Mouse (Mus musculus) kidney, adult 18-20 months (tissue): Measurements from ENCODE around the gene Thsd7a.

ENCODE experiments used
- DNase-seq: peaks from one replicate; pipeline ENCODE4 v3.0.0; 2021

The Thsd7a gene

DNA sequence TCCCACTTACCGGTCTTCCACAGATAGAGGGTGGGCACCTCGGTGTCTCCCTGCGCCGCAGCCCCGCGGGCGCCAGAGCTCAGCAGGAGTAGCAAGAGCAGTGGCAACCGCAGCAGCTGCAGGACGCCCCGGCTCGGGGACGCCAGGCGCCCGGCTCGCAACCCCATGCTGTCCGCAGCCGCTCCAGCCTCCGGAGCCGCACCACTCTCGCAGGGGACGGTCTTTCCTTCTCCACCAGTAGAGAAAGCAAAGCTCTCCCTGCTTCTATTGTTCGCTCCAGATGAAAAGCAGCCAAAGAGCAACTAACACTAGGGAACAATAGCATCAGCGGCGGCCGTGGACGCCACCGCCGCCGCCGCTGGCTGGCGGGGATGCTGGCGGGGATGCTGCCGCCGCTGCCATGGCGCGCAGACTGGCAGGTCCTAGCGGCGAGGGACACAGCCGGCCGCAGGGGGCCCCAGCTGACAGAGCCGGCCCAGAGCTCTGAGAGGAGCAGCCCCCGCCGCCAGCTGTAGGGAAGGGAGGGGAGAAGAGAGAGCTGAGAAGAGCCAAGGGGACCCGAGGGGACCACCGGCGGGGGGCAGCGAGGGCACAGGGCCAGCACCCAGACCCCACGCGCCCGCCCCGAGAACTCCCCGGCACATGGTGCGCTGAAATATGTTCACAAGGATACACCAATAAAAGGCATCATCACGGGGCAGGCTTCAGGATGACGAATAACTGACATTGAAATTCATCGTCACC, at the start of gene Thsd7a:
TSS of gene Thsd7a (minus strand) at position 624 of the 744 bp plus-strand sequence.
- DNase-seq, result peak; percentile 50

DNA sequence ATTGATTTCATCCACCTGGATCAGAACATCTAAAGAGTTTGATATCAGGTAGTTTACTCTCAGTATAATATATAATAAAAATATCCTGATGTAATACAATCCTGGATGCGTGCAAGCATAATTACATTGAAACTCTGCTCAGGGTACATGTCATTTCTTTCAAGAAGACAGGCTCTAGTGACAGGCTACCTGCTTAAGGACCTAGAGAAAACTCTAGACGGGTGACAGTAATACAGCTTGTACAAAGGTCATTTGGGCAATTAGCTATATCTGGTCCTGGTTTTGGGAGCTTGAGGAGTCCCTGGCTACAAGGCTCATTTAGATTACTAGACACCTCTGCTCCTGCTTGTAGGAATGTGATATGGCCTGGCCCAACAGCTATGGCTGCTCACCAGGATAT, 37.9 kb upstream of the Thsd7a start:
- DNase-seq, result no peak

DNA sequence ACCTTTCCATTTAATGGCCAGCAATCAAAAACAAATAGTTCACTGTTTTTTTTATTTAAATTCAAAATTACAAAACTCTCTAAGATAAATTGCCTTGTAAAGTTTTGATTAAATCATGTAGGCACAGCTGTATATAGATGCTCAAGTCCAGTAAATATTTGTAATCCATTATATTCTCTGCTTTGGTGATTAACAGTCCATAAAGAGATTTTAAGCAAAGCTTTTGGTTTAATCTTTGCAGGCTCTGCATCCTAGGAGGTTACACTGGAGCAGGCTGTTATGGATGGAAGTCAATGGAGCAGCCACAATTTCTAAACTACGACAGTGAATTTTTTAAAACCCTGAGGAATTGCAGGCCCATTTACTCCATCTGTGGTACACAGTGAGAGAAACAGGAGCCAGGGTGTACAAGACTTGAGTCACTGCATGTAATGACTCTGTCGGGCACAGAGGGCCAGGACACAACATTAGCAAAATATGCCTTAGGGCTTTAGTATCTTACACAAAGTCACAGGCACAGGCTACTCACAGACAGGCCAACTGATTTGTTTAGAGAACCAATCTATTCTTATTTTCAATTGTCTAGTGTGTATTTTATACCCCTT, 37.3 kb upstream of the Thsd7a start:
- no peak for DNase-seq

DNA sequence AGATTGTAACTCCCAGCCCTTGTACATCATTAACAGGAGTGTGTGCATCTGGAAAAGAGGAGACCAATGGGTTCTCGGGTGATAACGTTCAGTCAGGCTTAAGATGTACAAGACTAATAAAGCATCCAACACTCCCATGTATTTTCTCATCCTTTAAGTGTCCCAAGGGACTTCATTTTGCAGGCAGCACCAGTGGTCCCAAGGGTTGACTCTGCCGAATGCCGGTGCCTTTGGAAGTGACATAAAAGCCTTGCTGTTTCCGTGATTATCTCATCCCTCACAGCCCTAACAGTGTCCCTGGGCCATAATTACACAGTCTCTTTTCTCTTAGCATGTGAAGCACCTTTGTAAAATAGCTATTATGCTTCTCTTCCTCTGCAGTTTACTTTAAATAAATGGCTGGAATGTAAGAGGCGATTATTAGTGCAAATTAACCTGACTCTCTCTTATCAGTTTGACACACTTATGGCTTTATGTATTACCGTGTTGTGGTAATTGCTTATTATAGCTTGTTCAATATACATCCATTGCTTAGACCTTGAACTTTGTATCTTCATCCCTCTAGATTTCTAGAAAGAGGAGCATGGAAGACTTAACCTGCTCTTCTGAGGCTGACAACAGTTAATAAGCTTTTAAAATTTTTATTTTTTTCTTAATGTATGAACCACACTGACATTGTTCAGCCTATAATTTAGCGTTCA, 35.9 kb upstream of the Thsd7a start:
- no peak for DNase-seq

DNA sequence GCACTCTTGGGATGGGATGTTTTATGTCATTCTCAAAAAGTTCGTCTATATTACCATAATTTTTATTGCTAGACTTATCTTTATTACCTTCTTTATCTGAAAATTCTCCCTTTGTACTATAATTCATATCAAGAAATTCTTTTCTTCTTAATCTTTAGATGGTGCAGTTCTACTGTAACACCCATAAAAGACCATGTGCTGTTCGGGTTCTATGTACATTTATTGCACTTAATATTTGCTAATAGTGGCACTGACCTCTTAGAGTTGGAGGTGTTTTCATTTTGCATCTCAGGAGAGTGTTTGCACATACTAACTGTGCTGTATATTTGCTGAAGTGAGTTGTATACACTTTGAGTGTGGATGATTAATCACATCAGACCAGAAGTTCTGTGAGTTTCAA, 23.6 kb upstream of the Thsd7a start:
- DNase-seq, result no peak

DNA sequence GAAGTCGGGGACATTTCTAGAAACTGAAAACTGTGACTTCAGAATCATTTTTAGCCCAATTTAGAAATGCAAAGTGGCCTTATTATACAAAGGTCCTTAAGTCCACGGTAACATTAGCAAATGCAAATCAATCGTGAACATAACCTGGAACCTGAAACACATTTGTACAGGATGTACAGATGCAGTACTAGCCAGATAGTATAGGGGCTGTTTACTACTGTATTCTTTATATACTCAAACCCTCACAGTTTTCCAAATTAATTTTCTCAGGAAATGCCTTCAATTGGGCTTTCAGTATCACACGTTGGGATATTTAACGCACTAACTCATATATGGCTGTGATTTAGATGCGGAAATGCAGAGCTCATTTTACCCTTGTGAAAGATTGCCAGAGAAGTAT, 16.0 kb upstream of the Thsd7a start:
- no peak for DNase-seq

DNA sequence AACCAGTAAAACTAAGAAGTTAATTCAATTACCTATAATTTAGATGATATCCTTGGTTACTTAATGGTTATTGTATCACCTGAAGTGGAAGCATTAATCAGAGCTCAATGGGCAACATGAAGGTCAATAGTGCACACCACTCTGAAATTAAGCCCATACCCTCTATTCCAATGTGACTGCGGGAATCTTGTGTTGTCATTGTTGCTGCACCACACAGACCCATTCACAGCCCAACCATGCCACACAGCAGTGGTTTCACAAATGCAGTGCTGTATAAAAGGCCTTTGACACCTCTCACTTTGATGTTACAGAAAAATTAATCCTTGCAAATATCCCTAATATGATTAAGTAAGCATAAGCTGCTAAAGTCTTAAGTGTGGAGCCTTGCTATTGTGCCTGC, 15.4 kb upstream of the Thsd7a start:
- no peak for DNase-seq

DNA sequence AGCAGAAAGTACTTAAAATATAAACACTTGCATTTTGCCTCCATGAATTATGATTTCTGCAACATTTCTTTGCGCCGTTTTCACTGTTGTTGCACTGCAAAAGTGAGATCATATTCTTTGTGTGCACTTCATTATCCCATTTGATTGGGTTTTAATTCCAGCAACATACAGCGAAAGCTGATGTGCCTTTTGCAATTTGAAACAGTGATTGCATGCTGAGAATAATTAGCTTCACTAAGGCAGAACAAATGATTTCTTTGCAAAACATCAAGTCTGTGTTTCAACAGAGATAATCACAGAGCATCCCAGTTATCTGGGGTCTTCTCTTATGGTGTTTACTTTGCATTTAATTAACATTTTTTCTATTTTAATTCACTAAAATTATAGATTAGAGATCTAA, 14.6 kb upstream of the Thsd7a start:
- no peak for DNase-seq

DNA sequence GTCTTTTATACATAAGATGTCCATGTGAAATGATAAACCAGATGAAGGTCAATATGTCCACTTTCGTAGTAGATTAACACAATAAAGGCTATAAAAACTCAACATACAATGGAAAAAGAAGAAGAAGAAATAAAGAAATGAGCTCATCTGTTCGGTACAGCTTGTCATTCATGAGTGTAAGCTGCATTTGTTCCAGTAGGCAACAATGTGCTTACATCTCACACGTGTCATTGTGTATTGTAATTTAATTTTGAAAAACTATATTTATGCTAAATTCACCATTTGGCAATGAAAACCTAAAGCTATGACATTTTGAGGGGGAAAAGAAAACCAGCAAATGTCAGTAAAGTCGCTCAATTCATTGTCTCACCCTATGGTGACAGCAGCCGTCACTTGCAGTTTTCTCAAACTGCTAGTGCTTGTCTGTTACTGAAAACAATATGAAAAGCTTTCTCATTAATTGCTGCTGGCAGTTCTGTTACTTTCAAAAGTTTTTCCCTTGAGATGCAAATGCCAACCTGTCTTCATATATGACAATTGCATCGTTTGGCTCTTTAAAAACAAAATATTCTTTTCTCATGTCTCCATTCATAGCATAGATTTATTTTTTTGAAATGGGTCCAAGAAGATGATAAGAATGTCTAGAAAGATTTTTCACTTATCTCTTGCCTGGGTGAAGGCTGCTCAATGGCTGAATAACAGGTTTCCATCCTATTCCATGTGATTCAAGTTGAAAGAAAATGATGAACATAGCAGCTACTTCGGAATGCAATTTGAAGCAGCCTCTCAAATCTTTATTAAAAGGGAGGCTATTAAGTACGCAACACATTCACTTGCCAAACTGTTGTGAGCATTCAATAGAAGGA, 10.4 kb upstream of the Thsd7a start:
- DNase-seq, result no peak

DNA sequence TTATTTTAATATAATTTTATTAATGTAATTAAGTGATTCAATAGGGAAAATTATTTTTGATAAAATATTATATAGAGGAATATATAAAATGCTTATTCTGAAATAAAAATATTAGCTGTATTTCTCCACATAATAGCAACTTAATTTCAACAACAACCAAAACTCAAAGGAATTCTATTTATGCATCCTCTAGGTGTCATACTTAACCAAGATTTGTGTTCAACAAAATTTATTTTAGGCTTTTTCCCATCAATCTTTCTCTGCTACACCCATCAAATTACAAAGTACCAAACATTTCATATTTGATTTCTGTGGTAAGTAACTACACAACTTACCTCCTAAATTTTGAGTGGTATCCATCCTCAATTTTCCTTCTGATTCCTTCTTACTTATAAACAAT, 3.1 kb upstream of the Thsd7a start:
- DNase-seq, result no peak

DNA sequence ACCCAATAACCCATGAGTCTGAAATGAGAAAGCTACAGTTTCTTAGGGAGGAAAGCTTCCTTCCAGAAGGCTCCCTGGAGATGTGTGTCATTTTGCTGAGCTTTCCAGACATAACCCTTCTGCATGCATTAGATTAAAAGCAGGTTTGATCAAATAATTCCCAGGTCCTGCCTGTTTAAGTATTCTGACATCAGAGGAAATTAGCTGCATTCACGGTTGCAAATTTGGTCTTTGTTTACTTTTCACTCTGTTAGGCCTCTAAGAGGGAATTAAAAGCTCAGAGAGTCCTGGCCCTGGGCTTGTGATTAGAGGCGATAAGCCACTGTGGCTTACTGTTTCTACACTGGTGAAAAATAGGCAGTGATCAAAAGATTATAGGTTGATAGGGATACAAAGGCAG, 1.2 kb upstream of the Thsd7a start:
- DNase-seq, result no peak

DNA sequence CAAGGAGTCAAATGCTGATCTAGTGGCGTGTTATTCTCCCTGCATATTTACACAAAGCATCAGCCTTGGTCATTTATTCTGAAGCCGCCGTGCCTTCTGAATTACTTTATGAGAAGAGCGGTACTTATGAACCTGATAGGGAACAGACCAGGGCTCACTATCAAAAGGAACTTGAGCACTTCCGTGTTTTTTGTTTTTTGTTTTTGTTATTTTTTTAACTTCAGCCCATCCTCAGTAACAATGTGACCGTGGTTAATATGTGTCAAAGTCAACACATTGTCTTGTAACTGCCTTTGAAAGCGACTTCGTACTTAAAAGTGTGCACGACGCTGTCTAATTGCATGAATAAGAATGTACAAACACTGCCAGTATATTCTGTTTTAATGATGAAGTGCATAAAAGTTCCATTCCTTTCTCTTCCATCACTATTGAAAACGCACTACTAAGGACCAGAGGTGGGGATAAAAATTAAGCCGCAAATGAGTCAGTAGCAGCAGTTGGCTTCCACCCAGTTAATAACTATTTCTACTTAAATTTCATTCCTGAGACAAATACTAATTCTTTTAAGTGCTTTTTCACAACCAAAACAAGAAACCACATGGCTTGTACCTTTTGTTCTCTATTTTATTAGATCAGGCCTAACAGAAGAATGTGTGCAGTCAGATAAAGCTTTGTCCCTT, 461 bp upstream of the Thsd7a start:
- DNase-seq, result no peak

DNA sequence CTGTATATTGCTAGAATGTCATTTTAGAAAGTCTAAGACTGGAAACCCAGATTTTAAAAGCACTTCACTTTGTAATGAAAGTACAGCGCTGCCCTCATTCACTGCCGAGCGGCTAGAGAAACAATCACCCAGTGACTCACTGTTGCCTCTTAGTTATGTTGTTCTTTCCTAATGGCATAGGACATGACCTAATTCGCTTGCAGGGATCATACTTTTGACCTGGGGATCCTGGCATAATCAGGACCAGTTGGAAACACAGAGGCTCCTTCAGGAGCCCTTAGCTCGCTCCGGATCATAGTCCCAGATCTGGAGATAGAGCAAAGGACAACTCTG, 790 bp downstream of the Thsd7a start:
- no peak for DNase-seq

DNA sequence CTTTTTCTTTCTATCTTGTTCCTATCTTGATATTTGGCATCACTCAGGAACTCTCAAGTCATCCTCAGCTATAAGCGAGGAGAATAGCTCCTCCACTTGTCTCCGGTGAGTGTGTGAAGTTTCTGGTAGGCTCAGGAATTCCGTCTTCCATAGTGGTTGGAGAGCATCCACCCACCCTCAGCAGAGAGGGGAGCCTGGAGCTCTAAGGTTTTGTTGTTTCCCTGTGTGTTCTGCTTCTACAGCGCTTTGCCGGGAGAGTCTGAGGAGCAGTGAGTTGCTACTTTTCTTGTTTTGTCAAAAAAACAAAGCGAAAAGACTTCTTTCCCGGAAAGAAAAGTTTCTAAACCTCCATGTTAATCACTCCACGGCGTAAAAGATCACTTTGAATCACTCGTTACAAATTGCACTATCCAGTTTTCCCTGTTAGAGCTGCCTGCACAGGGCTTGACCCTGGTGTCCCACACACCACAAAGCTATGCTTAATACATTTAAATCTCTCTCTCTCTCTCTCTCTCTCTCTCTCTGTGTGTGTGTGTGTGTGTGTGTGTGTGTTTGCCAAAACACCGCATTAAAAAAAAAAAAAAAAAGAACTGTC, 1.3 kb downstream of the Thsd7a start:
- no peak for DNase-seq

DNA sequence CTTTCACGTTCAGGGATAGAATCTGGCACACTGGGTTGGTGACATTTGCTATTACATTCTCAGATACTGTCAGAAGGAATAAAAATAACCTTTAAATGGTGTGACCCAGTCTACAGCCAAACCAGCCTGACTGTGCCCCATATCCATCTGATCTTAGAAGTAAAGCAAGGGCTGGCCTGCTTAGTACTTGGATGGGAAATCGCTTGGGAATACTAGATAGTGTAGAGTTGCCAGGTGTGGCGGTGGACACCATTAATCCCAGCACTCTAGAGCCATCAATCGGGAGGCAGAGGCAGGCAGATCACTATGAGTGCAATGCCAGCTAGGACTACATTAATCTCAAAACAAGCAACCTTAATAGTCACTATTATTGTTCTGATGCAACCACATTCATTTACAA, 6.4 kb downstream of the Thsd7a start:
- DNase-seq, result no peak

DNA sequence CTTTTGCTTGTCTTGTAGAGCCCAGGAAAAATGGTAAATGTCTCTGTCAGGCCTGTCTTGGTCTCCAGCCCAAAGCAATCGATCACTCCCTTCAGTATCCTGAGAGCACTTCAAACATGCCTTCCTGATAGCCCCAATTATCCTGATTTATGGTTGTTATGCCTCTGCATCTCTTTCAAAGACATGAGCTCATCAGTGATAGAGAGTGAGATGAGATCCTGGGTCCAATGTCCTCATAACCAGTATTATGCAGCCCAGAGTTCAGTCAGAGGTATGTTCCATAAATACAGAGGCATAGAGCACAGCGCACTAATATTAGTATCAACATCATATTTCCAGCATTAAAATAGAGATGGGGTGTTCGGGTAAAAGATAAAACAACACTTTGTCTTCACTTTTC, 15.3 kb downstream of the Thsd7a start:
- no peak for DNase-seq

DNA sequence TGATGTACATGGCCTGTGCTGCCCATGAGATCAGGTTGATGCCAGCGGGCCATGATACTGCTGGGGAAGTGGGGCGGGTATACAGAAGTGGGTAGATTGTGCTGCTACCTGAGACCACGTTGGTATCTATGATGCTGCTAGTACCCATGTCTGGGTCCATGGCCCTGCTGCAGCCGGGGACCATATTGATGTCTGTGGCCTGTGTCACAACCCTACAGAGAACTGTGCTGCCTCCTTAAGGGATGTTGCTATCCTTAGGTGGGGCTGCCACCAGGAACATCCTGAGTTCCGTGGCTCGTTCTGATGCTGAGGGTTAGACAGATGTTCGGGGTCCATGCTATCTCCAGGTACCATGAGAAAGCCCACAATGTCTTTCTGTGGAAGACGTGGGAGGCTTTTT, 33.1 kb downstream of the Thsd7a start:
- no peak for DNase-seq

DNA sequence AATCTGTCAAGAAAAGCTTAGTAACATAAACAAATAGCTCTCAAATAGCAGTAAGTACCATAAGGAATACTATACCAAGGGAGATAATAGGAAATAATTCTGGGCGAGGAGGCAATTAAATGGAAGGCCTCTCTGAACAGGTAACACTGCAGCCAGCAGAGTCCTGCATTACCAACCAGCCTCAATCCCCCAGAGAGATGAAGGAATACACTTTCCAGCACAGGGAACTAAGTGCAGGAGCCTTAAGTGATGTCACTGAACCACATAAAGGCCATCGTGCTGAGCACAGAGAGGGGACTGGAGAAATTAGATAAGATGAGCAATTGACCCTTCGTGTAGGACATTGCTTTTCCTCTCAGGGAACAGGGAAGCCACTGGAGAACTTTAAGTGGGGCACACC, 36.6 kb downstream of the Thsd7a start:
- DNase-seq, result no peak

DNA sequence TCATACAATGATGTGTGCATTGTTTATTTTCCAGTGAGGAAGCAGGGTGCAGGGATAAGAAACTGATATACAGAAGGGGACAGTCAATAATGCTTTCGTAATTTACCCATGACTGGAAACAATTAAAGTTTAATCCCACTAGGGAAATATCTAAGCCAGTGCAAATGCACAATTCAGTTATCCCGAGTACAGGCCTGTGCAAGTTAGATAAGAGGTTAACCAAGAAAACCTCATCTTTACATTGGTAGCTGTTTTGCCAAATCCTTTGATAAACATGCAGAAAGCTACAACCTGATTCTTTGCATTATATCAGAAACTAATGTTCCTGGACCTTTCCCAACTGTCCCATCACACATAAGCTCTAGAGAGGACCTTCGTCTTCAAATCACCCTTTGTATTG, 46.3 kb downstream of the Thsd7a start:
- no peak for DNase-seq

DNA sequence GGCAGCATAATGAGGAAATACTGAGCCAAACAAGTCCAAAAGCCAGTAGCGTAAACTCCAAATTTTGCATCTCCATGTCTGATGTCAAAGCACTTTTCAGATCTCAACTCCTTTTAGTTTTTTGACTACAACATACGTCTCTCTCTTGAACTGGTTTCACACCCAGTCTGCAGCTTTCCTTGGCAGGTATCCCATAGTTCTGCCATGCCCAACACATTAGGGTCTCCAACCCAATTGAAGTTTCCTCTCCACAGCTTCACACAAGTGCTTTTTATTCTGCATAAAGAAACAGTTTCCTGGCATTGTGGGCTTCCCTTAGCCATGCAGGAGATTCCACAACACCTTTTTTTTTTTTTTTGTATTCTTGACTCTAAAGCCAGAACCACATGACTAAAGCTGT, 50.1 kb downstream of the Thsd7a start:
- no peak for DNase-seq

DNA sequence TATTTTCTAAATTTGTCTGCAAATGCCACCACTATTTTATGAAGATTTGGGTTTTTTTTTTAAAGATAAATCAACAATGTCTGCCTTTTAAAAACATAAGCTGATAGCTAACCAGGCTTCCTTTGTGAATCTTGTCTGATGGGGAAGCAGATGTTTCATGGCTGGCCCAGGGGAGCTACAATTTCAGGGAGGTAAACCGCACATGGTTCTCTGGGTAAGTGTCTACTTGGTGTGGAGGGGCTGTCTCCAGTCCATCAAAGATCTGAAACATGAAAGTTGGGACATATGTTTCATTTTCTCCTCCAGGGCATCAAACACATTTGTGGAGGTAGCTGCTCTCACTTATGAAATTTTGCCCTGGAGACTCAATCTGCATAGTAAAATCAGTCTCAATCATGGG, 55.5 kb downstream of the Thsd7a start:
- DNase-seq, result no peak

DNA sequence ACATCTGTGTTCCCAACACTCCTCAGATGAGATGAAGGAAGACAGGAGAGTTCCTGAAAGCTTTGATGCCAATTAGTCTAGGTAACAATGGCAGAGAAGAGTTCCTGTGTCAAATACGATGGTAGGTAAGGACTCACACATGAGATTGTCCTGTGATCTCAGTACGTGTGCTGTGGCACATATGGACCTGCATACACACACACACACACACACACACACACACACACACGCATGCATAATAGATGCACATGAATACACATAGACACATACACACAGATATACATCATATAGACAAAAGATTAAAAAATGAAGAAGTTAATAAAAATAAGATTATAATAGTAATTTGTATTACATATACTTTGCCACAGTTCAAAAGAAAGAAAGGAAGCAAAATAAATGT, 56.0 kb downstream of the Thsd7a start:
- no peak for DNase-seq

DNA sequence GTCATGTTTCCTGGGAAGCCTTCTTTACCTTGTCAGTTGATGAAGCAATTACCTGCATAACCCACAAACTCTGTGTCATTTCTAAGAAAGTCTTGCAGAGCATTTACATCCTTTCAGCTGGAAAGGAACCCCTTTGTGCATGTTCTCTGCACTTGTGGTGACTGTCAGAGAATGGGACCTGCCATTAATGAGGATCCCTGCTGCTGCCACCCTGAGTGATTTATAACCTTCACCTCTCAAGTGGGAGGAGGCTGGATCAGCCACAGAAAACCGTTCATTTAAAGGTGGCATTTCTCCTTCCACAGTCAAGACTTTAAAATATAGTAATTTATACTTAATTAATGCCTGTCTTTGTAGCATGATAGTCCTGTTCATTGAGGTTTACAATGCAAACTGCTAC, 99.6 kb downstream of the Thsd7a start:
- DNase-seq, result no peak
